Mouse (Mus musculus) layer of hippocampus, postnatal 10 days (tissue): ENCODE results near the gene Hist1h2bh. TPM values are rescaled to one million over a fixed set of nuclear protein-coding genes. Genes with fewer than 3 reads are reported as not detected.
"Not testable (repeated sequence)": the region's sequence is repeated elsewhere in the genome, so short reads cannot be mapped to it uniquely, and the experiment has no call there.

Experiments used
- DNase-seq, 2 experiments: peaks; one replicate each; pipeline ENCODE4 v3.0.0; 2021; ENCODE audit warnings: low spot score in 2 of 2
- total RNA-seq, 2 experiments: library from RNA; stranded (reverse); gene quantifications; 2 replicates each; pipeline ENCODE4 v1.2.3; 2021

Hist1h2bh gene
- total RNA-seq, 2 experiments from 2014 or later: 5.1 TPM

- no peak for DNase-seq
These were observed 9.0 kb upstream of the Hist1h2bh start for GRCm38 (mm10) chr13:23551931-23552914.

GRCm38 (mm10) chr13:23551146-23551834 is 8.1 kb upstream of the Hist1h2bh start, which contains the start of gene Hist1h4f:
TSS of gene Hist1h4f (minus strand) at chr13:23551648.
- peak; percentile 78 to 85 for DNase-seq

- DNase-seq: no peak
These were observed 7.6 kb upstream of the Hist1h2bh start for GRCm38 (mm10) chr13:23550761-23551145.

DNA sequence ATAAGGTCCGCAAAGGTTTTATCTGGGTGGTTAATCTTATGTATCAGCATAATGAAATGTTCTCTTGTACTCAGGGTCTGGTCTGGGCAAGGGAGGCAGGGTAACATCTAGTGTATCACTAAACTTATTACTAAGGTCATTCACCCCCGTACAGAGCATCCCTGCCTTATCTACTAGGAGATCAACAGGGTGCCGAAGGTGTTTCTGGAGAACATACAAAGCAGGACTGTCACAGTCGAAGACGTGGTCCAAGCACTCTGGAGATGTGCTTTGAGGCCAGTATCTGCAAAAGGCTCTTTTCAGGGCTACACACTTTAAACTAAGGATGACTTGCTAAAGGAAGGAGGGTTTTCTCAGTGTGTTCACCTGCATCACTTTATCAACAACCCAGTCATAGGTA is 3.5 kb upstream of the Hist1h2bh start:
- DNase-seq: no peak

DNA sequence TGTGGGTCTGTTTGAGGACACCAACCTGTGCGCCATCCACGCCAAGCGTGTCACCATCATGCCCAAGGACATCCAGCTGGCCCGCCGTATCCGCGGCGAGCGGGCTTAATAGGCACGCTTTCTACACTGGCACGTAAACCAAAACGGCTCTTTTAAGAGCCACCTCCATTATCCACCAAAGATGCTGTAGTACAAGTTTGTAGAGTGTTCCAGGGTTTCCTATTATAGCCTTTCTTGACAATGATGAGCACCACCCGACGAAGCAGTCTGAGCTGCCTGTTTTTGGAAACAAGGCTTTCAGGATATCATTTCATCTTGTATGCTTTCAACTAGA is 1.6 kb upstream of the Hist1h2bh start:
- not testable (repeated sequence) for DNase-seq

- peak; percentile 65 to 74 for DNase-seq
These were observed 984 bp upstream of the Hist1h2bh start, which contains the start of gene Hist1h3f for GRCm38 (mm10) chr13:23543965-23544786. TSS of gene Hist1h3f (plus strand) at chr13:23544052.

DNA sequence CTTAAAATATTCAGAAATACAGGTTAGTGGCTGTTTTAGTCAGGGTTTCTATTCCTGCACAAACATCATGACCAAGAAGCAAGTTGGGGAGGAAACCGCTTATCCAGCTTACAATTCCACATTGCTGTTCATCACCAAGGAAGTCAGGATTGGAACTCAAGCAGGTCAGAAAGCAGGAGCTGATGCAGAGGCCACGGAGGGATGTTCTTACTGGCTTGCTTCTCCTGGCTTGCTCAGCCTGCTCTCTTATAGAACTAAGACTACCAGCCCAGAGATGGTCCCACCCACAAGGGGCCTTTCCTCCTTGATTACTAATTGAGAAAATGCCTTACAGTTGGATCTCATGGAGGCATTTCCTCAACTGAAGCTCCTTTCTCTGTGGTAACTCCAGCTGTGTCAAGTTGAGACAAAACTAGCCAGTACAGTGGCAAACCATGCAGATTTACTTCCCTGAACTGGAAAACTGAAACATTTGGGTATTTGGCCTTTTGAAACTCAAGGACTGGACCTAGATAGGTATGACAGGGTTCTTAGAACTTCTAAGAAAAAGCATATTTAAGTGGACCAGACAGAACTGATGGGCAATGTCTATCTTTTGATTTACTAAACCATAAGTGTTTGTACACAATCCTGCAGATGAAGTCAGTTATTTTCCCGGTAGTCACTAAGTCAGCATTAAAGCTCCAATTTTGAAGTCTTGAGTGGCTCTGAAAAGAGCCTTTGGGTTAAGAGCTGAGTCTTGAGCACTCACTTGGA is 789 bp downstream of the Hist1h2bh start:
- not testable (repeated sequence) for DNase-seq

GRCm38 (mm10) chr13:23541497-23541896 is 1.7 kb downstream of the Hist1h2bh start:
- DNase-seq: no peak

DNA sequence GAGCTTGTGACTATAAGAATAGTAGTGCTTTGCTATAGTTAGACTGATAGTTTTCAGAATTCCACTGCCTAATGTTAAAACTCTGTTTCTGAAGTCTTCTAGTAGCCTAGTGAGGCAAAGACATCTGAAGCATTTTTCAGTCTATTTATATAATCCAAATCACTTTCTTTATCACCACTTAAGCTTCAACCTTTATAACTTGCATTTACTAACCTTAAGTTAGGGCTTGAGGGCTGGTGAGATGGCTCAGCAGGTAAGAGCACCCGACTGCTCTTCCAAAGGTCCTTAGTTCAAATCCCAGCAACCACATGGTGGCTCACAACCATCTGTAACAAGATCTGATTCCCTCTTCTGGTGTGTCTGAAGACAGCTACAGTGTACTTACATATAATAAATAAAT is 3.4 kb downstream of the Hist1h2bh start:
- not testable (repeated sequence) for DNase-seq

DNA sequence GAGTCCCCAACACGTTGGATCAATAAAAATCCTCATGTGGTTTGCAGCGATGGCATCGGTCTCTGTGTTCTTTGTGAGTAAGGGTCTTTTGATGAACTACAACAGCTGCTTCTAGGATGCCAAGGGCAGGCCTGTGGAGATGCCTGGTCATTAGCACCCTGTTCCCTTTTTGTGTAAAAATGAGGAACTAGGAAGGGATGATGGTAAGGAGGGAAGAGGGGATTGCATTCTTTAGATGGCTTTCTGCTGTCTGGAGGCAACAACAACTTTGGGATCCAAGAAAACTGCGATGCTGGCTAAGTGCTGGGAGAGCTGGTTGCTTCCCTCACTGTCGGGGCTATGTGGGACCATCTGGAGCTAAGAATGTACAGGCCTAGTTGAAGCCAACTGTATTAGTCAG is 4.9 kb downstream of the Hist1h2bh start:
- no peak for DNase-seq

DNA sequence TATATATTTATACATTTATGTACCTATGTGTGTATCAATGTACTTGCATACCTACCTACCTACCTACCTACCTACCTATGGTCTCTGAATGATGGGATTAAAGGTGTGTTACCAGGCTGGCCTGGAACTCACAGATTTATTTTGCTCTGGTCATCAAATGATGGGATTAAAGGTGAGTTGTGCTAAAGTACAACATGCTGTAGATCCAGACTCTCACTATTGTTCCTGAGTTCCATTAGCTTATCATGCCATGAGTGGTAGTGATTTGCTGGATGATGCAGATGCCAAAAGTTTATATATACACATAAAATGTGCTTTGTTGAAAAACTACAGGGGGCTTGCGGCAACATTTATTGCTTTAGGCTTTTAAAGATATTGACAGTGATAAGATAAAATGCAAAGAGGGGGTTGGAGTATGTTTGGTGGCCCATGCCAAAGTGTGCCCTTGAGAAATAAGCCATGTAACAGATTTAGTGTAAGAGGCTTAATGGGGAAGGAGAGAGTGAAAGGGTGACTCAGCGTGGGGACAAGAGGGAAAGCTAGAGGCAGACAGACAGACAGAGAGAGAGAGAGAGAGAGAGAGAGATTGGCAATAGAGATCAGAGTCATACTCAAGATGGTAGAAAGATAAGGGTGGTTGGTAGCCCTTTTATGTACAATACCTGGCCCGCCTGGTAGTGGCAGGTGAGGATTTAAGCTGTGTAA is 6.0 kb downstream of the Hist1h2bh start:
- DNase-seq: no peak

DNA sequence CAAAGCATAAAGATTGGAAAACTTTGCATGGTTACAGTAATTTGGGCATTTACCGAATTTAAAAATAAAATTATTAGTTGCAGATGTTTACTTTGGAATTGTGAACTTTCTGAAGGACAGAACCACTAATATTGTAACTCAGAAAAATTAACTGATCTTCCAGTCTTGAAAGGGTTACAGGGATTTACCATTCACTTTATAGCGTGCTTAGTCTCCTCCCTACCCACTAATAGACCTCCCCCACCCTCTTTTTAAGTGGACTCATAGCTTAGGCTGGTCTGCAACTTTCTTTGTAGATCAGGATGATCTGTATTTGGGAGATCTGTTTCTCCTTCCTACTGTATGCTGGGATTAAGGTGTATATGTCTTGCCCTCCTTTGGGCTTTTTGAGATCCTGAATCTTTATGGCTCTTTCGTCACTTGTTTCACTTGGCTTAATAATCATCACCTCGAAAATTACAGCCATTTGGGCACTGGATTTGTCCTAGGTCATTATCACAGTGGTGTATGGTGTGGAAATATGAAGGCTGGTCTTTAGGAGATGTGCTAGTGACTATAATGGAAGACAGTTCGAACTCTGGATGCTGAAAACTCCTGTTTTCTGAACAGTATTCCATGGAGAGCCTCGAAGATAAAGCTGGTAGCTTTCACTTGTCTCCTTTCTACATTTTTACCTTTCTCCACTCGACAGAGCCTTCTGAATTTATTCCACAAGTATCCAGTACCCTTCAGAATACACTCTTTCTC is 6.9 kb downstream of the Hist1h2bh start:
- DNase-seq: no peak

DNA sequence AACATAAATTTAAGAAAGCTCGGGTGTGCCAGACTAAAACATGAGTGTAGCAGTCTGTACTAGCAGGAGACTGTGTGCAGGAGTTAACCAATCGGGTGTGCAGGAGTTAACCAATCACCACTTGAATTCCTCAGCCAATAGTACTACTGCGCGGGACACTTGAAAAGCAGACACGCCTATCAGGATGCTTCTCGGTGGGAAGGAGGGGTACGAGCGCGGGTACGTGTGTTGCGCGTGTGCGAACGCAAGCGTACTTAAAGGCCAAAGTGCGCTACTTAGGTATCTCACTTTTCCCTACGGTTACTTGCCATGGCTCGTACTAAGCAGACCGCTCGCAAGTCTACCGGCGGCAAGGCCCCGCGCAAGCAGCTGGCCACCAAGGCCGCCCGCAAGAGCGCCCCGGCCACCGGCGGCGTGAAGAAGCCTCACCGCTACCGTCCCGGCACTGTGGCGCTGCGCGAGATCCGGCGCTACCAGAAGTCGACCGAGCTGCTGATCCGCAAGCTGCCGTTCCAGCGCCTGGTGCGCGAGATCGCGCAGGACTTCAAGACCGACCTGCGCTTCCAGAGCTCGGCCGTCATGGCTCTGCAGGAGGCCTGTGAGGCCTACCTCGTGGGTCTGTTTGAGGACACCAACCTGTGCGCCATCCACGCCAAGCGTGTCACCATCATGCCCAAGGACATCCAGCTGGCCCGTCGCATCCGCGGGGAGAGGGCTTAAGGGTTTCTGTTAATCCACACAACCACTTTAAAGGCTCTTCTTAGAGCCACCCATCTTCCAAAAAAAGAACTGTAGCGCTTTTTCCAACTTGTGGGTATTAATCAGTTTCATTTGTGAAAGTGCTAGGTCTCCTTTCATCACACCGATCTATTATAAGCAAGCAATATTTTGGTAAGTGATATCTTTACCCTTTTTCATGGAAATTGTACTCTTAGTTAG is 7.8 kb downstream of the Hist1h2bh start, which contains the start of gene Hist1h3g:
Hist1h3g (plus strand) TSS at position 286 of the 939 bp plus-strand sequence.
- peak; percentile 92 to 94 for DNase-seq

GRCm38 (mm10) chr13:23534368-23535131 is 8.6 kb downstream of the Hist1h2bh start:
- DNase-seq: no peak

- DNase-seq: peak; percentile 57 to 67
These were observed 9.4 kb downstream of the Hist1h2bh start, which contains the start of gene Hist1h2af for GRCm38 (mm10) chr13:23533560-23534367. TSS of gene Hist1h2af (plus strand) at chr13:23533906.
